Mouse (Mus musculus): ENCODE measurements around the gene Phkg1. TPM values are rescaled to one million over a fixed set of nuclear protein-coding genes. Genes with fewer than 3 reads are reported as not detected.
"Not testable (repeated sequence)": the region's sequence is repeated elsewhere in the genome, so short reads cannot be mapped to it uniquely, and the experiment has no call there.

The Phkg1 gene
- total RNA-seq, 2 experiments from 2014 or later, result not detected

GRCm38 (mm10) chr5:129908242-129908965 lies 10.1 kb upstream of the Phkg1 start, which contains the start of gene Nupr1l:
Nupr1l (plus strand) TSS chr5:129908540.
- peak; percentile 98 for ATAC-seq (ENCODE audit: poor library complexity, severe bottlenecking)

GRCm38 (mm10) chr5:129907775-129908174 lies 9.4 kb upstream of the Phkg1 start:
- no peak for ATAC-seq (ENCODE audit: poor library complexity, severe bottlenecking)

- ATAC-seq (ENCODE audit: poor library complexity, severe bottlenecking), result peak; percentile 100
Observed at GRCm38 (mm10) chr5:129895198-129896088, 2.9 kb downstream of the Phkg1 start, which contains the start of gene Zbed5. Zbed5 (plus strand) TSS chr5:129895723.

- ATAC-seq (ENCODE audit: poor library complexity, severe bottlenecking), result not testable (repeated sequence)
Observed at GRCm38 (mm10) chr5:129890390-129890789, 8.0 kb downstream of the Phkg1 start.

GRCm38 (mm10) chr5:129886911-129887636 lies 11.3 kb downstream of the Phkg1 start, which contains the start of gene Chchd2:
Chchd2 (minus strand) TSS chr5:129887470.
- ATAC-seq (ENCODE audit: poor library complexity, severe bottlenecking), result peak; percentile 98

- no peak for ATAC-seq (ENCODE audit: poor library complexity, severe bottlenecking)
Observed at GRCm38 (mm10) chr5:129886271-129886670, 12.1 kb downstream of the Phkg1 start.

- ATAC-seq (ENCODE audit: poor library complexity, severe bottlenecking), result no peak
Observed at GRCm38 (mm10) chr5:129879888-129880287, 18.5 kb downstream of the Phkg1 start.

GRCm38 (mm10) chr5:129878946-129879345 lies 19.4 kb downstream of the Phkg1 start:
- 0 out of 2 replicates have a peak, but pooled peaks have one; percentile 24 for ATAC-seq (ENCODE audit: poor library complexity, severe bottlenecking)

- no peak for ATAC-seq (ENCODE audit: poor library complexity, severe bottlenecking)
Observed at GRCm38 (mm10) chr5:129877731-129878455, 20.5 kb downstream of the Phkg1 start.

- ATAC-seq (ENCODE audit: poor library complexity, severe bottlenecking), result no peak
Observed at GRCm38 (mm10) chr5:129875098-129875497, 23.3 kb downstream of the Phkg1 start.

- ATAC-seq (ENCODE audit: poor library complexity, severe bottlenecking), result no peak
Observed at GRCm38 (mm10) chr5:129873942-129874341, 24.4 kb downstream of the Phkg1 start.

- ATAC-seq (ENCODE audit: poor library complexity, severe bottlenecking), result no peak
Observed at GRCm38 (mm10) chr5:129871238-129871637, 27.1 kb downstream of the Phkg1 start.

GRCm38 (mm10) chr5:129869238-129869995 lies 28.9 kb downstream of the Phkg1 start:
- ATAC-seq (ENCODE audit: poor library complexity, severe bottlenecking), result no peak

GRCm38 (mm10) chr5:129865841-129866240 lies 32.5 kb downstream of the Phkg1 start:
- no peak for ATAC-seq (ENCODE audit: poor library complexity, severe bottlenecking)

GRCm38 (mm10) chr5:129864467-129864866 lies 33.9 kb downstream of the Phkg1 start:
- ATAC-seq (ENCODE audit: poor library complexity, severe bottlenecking), result peak; percentile 49; the same call in 1 of the 2 replicates

GRCm38 (mm10) chr5:129862325-129862724 lies 36.0 kb downstream of the Phkg1 start:
- ATAC-seq (ENCODE audit: poor library complexity, severe bottlenecking), result no peak

GRCm38 (mm10) chr5:129856414-129856813 lies 41.9 kb downstream of the Phkg1 start:
- ATAC-seq (ENCODE audit: poor library complexity, severe bottlenecking), result no peak

GRCm38 (mm10) chr5:129855163-129855562 lies 43.2 kb downstream of the Phkg1 start:
- ATAC-seq (ENCODE audit: poor library complexity, severe bottlenecking), result no peak

- 0 out of 2 replicates have a peak, but pooled peaks have one; percentile 15 for ATAC-seq (ENCODE audit: poor library complexity, severe bottlenecking)
Observed at GRCm38 (mm10) chr5:129847558-129847820, 50.9 kb downstream of the Phkg1 start.

Data from megakaryocyte, adult 5-6 weeks (primary cell).